Mouse (Mus musculus): Measurements from ENCODE around the gene Fbxo45. TPM values are rescaled to one million over a fixed set of nuclear protein-coding genes. Genes with fewer than 3 reads are reported as not detected.

Gene Fbxo45
- polyA plus RNA-seq, 1 experiment from 2014 or later = 7.9 TPM

DNA sequence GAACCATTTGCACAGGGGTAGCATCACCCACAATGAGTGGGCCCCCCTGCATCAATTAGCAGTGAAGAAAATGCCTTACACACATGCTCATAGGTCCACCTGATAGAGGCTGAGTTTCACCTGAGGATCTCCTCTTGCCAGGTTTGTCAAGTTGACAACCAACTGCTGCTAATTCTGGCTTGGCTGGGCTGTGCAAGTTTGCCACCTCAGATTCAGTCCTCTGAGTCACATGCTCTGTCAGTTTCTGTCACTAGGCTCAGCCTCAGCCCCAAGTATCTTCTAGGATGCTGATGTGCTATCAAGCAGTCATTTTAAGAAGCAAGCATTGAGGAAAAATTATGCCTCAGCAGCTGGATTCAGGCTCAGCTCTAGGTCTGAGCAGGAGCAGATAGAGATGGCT lies 32.8 kb downstream of the Fbxo45 start:
- ATAC-seq = no peak
- H3K4me2 ChIP-seq (replicated peaks; ENCODE audit: low read depth, low read length) = no peak overlapping the region
- no peak for DNase-seq (ENCODE audit: low spot score)
- no peak overlapping the region for H3K9ac ChIP-seq (replicated peaks; ENCODE audit: low read depth)
- no peaks in the 10 kb centered on the region for H3K36me3 ChIP-seq (ENCODE audit: insufficient read depth, low read length)
- H3K9me3 ChIP-seq (ENCODE audit: low read length) = no peaks in the 10 kb centered on the region
- H3K27me3 ChIP-seq (replicated peaks; ENCODE audit: insufficient read depth, low read length) = no peaks in the 10 kb centered on the region
- no peak for TF ChIP-seq CTCF (IDR thresholded peaks at IDR 0.05)
- no peak for TF ChIP-seq EP300 (IDR thresholded peaks at IDR 0.05)
- H3K4me3 ChIP-seq (ENCODE audit: low read depth, low read length) = no peak overlapping the region
- no peaks in the 10 kb centered on the region for H3K4me1 ChIP-seq (ENCODE audit: insufficient read depth, low read depth, low read length)
- H3K27ac ChIP-seq (ENCODE audit: low read length) = no peak overlapping the region

DNA sequence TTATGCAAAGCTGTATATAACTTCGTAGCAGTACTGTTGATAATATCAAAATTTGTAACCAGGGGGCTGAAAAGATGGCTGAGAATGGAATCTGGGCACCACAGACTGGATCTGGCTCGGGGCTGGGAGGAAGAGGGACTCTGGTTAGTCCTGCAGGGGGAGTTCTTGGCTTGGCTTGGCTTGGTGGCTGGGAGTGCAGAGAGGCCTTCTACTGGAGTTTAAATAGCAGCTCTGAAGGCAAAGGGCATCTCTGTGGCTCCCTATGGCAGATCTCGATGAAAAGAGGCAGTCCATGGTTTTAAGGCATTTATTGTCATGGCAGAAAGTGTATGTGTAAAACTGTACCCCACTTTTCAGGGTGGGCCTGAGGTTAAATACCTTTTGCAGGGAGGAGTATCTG lies 42.1 kb downstream of the Fbxo45 start:
- DNase-seq (ENCODE audit: low spot score) = peak; percentile 53
- no peak for ATAC-seq
- Histone ChIP-seq H3K9me3 (ENCODE audit: low read length) (no peaks in the 10 kb centered on the region), H3K4me1 (ENCODE audit: insufficient read depth, low read depth, low read length) (no peaks in the 10 kb centered on the region), H3K9ac (replicated peaks; ENCODE audit: low read depth) (no peak overlapping the region), H3K4me2 (replicated peaks; ENCODE audit: low read depth, low read length) (no peak overlapping the region), H3K27me3 (replicated peaks; ENCODE audit: insufficient read depth, low read length) (no peaks in the 10 kb centered on the region), H3K27ac (ENCODE audit: low read length) (no peak overlapping the region), H3K4me3 (ENCODE audit: low read depth, low read length) (no peak overlapping the region), H3K36me3 (ENCODE audit: insufficient read depth, low read length) (no peaks in the 10 kb centered on the region)
- WGBS = 44% methylated on average over 3 of the region's 3 CpGs
- TF ChIP-seq EP300 (IDR thresholded peaks at IDR 0.05) (no peak), CTCF (IDR thresholded peaks at IDR 0.05) (peak; percentile 66)

DNA sequence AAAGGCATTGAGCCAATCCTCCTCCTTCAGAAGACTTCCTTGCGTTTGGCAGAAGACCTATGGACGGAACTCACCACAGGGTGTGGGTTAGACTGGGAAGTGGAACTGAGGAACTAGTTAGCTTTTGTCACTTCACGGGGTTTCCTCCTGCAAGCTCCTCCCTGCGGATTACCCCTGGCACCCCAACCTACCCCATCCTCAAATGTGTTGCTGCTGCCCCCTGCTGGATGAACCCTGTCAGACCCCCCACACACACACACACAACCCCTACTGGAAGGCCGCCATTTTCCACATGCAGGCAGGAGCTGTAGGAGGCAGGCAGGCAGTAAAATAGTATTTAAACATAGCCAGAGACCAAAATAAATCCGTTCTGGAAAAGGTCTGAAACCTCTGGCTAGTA lies 44.3 kb downstream of the Fbxo45 start:
- Histone ChIP-seq H3K4me3 (ENCODE audit: low read depth, low read length) (no peak overlapping the region), H3K4me1 (ENCODE audit: insufficient read depth, low read depth, low read length) (no peaks in the 10 kb centered on the region), H3K27me3 (replicated peaks; ENCODE audit: insufficient read depth, low read length) (no peaks in the 10 kb centered on the region), H3K4me2 (replicated peaks; ENCODE audit: low read depth, low read length) (no peak overlapping the region), H3K9ac (replicated peaks; ENCODE audit: low read depth) (no peak overlapping the region), H3K9me3 (ENCODE audit: low read length) (no peaks in the 10 kb centered on the region), H3K36me3 (ENCODE audit: insufficient read depth, low read length) (no peaks in the 10 kb centered on the region), H3K27ac (ENCODE audit: low read length) (no peak overlapping the region)
- no peak for TF ChIP-seq EP300 (IDR thresholded peaks at IDR 0.05)
- peak; percentile 67 for TF ChIP-seq CTCF (IDR thresholded peaks at IDR 0.05)
- DNase-seq (ENCODE audit: low spot score) = peak; percentile 42
- peak; percentile 27 for ATAC-seq
- WGBS = 68% methylated on average over 6 of the region's 6 CpGs

DNA sequence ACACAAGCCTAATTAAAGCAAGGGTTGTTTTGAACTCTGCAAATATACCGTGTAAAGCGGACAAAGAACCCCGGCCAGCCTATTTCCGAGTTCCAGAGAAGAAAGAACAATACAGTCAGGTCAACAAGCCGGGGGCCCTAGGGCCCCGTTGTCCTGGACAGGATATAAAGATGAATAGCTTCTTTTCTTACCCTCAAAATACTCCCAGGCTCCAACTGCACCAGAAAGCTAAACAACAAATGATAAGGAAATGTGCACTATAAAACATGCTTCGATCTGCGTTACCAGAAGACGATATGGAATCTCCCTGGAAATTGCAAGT lies 46.0 kb downstream of the Fbxo45 start:
- peak; percentile 44 for DNase-seq (ENCODE audit: low spot score)
- peak overlapping the region; percentile 33 for H3K4me2 ChIP-seq (replicated peaks; ENCODE audit: low read depth, low read length)
- H3K9me3 ChIP-seq (ENCODE audit: low read length) = no peaks in the 10 kb centered on the region
- H3K4me1 ChIP-seq (ENCODE audit: insufficient read depth, low read depth, low read length) = no peaks in the 10 kb centered on the region
- H3K27me3 ChIP-seq (replicated peaks; ENCODE audit: insufficient read depth, low read length) = no peaks in the 10 kb centered on the region
- H3K9ac ChIP-seq (replicated peaks; ENCODE audit: low read depth) = no peak overlapping the region
- no peaks in the 10 kb centered on the region for H3K36me3 ChIP-seq (ENCODE audit: insufficient read depth, low read length)
- 47% methylated on average over 9 of the region's 9 CpGs for WGBS
- peak overlapping the region; percentile 90 for H3K27ac ChIP-seq (ENCODE audit: low read length)
- ATAC-seq = peak; percentile 79
- no peak for TF ChIP-seq CTCF (IDR thresholded peaks at IDR 0.05)
- TF ChIP-seq EP300 (IDR thresholded peaks at IDR 0.05) = 0 out of 2 replicates have a peak, but pooled peaks have one; percentile 28
- H3K4me3 ChIP-seq (ENCODE audit: low read depth, low read length) = 0 out of 2 replicates have a peak overlapping the region, but pooled peaks have one; percentile 34

DNA sequence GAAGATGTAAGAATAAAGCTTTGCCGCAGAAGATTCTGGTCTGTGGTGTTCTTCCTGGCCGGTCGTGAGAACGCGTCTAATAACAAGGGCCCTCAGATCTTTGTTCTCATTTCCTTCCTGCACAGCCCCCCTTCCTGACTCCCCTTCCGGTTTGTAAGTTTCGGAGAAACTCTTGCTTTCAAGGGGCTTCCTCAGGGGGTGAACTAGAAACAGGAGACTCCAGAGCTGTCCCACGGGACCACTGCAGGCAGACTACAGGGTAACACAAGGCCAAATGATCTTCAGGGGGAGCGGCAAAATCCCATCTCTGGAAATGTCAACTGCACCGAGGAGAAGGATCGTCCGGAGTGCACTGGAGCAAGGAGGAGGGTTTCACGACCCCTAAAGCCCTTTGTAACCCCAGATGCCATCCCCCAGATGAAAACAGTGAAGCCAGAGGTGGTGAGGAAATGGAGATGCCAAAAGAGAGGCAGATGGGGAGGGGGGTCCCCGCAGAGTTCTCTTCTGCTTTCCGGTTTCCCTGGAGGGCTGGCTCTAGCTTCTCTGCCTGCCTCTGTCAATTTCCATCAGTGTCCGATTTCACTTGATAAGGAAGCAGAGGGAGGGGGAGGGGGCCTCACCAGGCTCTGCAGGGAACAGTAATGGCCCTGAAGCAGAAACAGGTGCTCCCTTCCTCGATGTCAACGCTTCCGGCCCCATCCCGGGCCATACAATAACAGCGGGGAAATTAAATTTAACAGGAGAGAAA lies 46.5 kb downstream of the Fbxo45 start:
- H3K27ac ChIP-seq (ENCODE audit: low read length) = peak overlapping the region; percentile 90
- no peaks in the 10 kb centered on the region for H3K4me1 ChIP-seq (ENCODE audit: insufficient read depth, low read depth, low read length)
- 33% methylated on average over 21 of the region's 21 CpGs for WGBS
- peak overlapping the region; percentile 34 for H3K4me3 ChIP-seq (ENCODE audit: low read depth, low read length)
- H3K36me3 ChIP-seq (ENCODE audit: insufficient read depth, low read length) = no peaks in the 10 kb centered on the region
- H3K4me2 ChIP-seq (replicated peaks; ENCODE audit: low read depth, low read length) = peak overlapping the region; percentile 33
- DNase-seq (ENCODE audit: low spot score) (peak; percentile 44), ATAC-seq (peak; percentile 82)
- TF ChIP-seq CTCF (IDR thresholded peaks at IDR 0.05) (no peak), EP300 (IDR thresholded peaks at IDR 0.05) (no peak)
- no peaks in the 10 kb centered on the region for H3K27me3 ChIP-seq (replicated peaks; ENCODE audit: insufficient read depth, low read length)
- no peaks in the 10 kb centered on the region for H3K9me3 ChIP-seq (ENCODE audit: low read length)
- H3K9ac ChIP-seq (replicated peaks; ENCODE audit: low read depth) = peak overlapping the region; percentile 45; the same call in 1 of the 2 replicates

DNA sequence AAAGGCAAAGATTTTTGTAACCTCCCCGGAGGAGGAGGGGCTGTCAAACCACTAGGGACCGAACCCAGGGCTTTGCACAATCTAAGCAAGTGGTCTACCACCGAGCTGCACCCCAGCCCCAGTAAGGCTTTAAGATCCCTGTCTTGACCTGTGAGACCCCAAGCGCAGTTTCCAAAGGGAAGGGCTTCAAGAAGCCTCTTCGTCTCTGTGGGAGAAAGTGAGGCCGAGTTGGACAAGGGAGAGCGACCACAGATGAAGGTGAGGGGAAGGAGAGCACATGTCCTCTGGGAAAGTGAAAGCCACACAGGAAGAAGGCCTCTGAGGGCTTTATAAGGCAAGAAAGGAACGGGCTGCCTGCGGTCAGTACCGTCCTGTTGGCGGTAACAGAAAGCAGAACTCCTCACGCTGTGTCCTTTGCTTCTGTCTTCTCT lies 56.9 kb downstream of the Fbxo45 start:
- WGBS = 59% methylated on average over 11 of the region's 12 CpGs

More for the DNA sequence above, 56.9 kb downstream of the Fbxo45 start:
- Histone ChIP-seq H3K36me3 (ENCODE audit: insufficient read depth, low read length) (no peaks in the 10 kb centered on the region), H3K4me3 (ENCODE audit: low read depth, low read length) (no peak overlapping the region), H3K4me2 (replicated peaks; ENCODE audit: low read depth, low read length) (0 out of 2 replicates have a peak overlapping the region, but pooled peaks have one; percentile 3), H3K9ac (replicated peaks; ENCODE audit: low read depth) (no peak overlapping the region), H3K27ac (ENCODE audit: low read length) (no peak overlapping the region), H3K9me3 (ENCODE audit: low read length) (no peaks in the 10 kb centered on the region), H3K27me3 (replicated peaks; ENCODE audit: insufficient read depth, low read length) (no peaks in the 10 kb centered on the region), H3K4me1 (ENCODE audit: insufficient read depth, low read depth, low read length) (no peaks in the 10 kb centered on the region)
- DNase-seq (ENCODE audit: low spot score) (peak; percentile 68), ATAC-seq (peak; percentile 37; the same call in 1 of the 2 replicates)
- no peak for TF ChIP-seq EP300 (IDR thresholded peaks at IDR 0.05)

All from lung, postnatal 0 days (tissue).